Mouse (Mus musculus): Measurements from ENCODE around the gene Tex16.

Gene Tex16

DNA sequence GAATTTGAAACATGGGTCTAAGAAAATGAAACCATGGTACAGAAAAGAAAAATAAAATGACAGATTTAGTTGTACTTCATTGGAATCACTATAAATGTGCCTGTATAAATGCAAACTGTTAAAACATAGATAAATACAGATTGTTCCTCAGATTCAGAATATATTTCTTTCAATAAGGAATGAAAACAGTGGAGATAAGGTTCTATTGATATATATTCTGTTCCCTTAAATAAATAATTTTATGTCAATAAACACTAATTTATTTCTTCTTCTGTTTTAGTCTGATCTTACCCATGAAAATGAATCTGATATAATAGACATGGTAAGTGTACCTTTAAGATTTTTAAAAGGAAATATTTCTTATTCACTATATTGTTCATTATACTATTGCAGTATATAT lies at the start of gene Tex16:
Gene Tex16, plus strand, starts transcription at position 301 of the 400 bp plus-strand sequence.
- no peak for DNase-seq

DNA sequence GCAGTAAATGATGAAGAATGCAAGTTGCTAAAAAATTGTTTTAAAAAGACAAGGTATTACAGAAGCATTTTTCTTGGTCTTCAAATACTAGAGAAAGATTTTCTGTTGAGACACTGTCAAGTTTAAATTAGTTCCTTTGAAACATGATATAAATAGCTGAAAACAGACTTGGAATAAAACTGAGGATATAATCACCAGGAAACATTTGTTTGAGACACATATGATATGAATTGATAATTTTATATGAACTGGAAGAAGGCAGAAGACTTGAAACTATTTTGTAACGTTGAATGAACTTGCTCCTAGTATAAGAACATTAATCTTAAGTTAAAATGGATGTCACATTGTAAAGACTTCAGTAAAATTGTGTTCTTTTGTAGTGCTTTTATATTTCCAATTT lies 11.1 kb upstream of the Tex16 start:
- DNase-seq, result no peak

All from kidney, postnatal 10 days (tissue).